Comparison of ENCODE assay signal across 11 mouse cellular contexts in genomic region chr8:62046809-62047208, GRCm38 (mm10).
DNase-seq lines count a peak whose midpoint lies in the region; ATAC-seq and TF ChIP-seq lines count a peak whose summit lies in the region.
"Had no signal": no experiment of that assay in that cellular context is flagged by ENCODE, and none has a peak within 500 bp of the region (broad histone marks: within the 10 kb centered on the region; RNA-seq: fewer than 3 reads in every experiment).

No protein-coding gene starts in this region.

- no peaks in the 10 kb centered on the region for H3K36me3 ChIP-seq in midbrain, embryonic 11.5 days (ENCODE audit: control insufficient read depth, insufficient read depth, low read length)
- H3K36me3 ChIP-seq: embryonic facial prominence, embryonic 12.5 days; hindbrain, embryonic 15.5 days; neural tube, embryonic 15.5 days had no signal

- no peak for ATAC-seq in Patski
- ATAC-seq in midbrain, embryonic 11.5 days (ENCODE audit: low FRiP score): no peak

- in situ Hi-C loops in Patski (cut with MboI; ENCODE audit: low pct_unique_long_range_greater_than_20kb): no loop called here

- H3K9me3 ChIP-seq in midbrain, embryonic 11.5 days (ENCODE audit: control insufficient read depth, low read length): no peaks in the 10 kb centered on the region
- H3K9me3 ChIP-seq: embryonic facial prominence, embryonic 12.5 days; hindbrain, embryonic 15.5 days; neural tube, embryonic 15.5 days had no signal

- DNase-seq in cerebellum, postnatal 10 days: peak; percentile 3 to 6
- no peak for DNase-seq in cerebellum, adult 9-10 months
- DNase-seq in layer of hippocampus, adult 2 months (ENCODE audit: low spot score in 2 of 2): no peak
- DNase-seq in layer of hippocampus, adult 9-11 months: no peak
- DNase-seq in Patski (ENCODE audit: low read depth, low spot score): no peak
- peak; percentile 2 to 20 for DNase-seq in kidney, postnatal 36 days
- no peak for DNase-seq in thymus, postnatal 0 days (ENCODE audit: low spot score)
- DNase-seq in midbrain, embryonic 11.5 days (ENCODE audit: low spot score, missing footprints): no peak

- no peak overlapping the region for H3K4me3 ChIP-seq in layer of hippocampus, adult 2 months
- no peak overlapping the region for H3K4me3 ChIP-seq in midbrain, embryonic 11.5 days (ENCODE audit: low read depth, low read length)
- H3K4me3 ChIP-seq: embryonic facial prominence, embryonic 12.5 days; hindbrain, embryonic 15.5 days; neural tube, embryonic 15.5 days had no signal

- peak; percentile 63 for TF ChIP-seq CTCF in layer of hippocampus, adult 2 months (conservative IDR thresholded peaks at IDR 0.05)
- peak; percentile 46 for TF ChIP-seq CTCF in Patski (IDR thresholded peaks at IDR 0.05)

- no peak overlapping the region for H3K4me2 ChIP-seq in midbrain, embryonic 11.5 days
- H3K4me2 ChIP-seq: embryonic facial prominence, embryonic 12.5 days; hindbrain, embryonic 15.5 days; neural tube, embryonic 15.5 days had no signal

- H3K27ac ChIP-seq in layer of hippocampus, adult 2 months: no peak overlapping the region
- H3K27ac ChIP-seq in midbrain, embryonic 11.5 days (ENCODE audit: low read depth, low read length): no peak overlapping the region
- H3K27ac ChIP-seq: embryonic facial prominence, embryonic 12.5 days; hindbrain, embryonic 15.5 days; neural tube, embryonic 15.5 days had no signal

- CTCF ChIA-PET in Patski (lab: Charles Lee): interaction anchor here (0.9 to 1.3 kb wide), 3 partner anchors 10 to 55 kb away, joined by 3 to 4 read pairs (median 4); no protein-coding TSS in a partner anchor

- WGBS in midbrain, embryonic 11.5 days: 51% methylated on average over 2 of the region's 2 CpGs

- no peaks in the 10 kb centered on the region for H3K4me1 ChIP-seq in midbrain, embryonic 11.5 days (ENCODE audit: control insufficient read depth, insufficient read depth, low read length)
- H3K4me1 ChIP-seq: embryonic facial prominence, embryonic 12.5 days; hindbrain, embryonic 15.5 days; neural tube, embryonic 15.5 days had no signal

- H3K27me3 ChIP-seq in Patski: no peaks in the 10 kb centered on the region
- H3K27me3 ChIP-seq in midbrain, embryonic 11.5 days (ENCODE audit: control insufficient read depth, insufficient read depth, low read length): no peaks in the 10 kb centered on the region
- H3K27me3 ChIP-seq: embryonic facial prominence, embryonic 12.5 days; hindbrain, embryonic 15.5 days; neural tube, embryonic 15.5 days had no signal

- no peak overlapping the region for H3K9ac ChIP-seq in midbrain, embryonic 11.5 days (ENCODE audit: low read length)
- H3K9ac ChIP-seq: embryonic facial prominence, embryonic 12.5 days; hindbrain, embryonic 15.5 days; neural tube, embryonic 15.5 days had no signal

- POLR2A ChIA-PET in Patski (lab: Charles Lee): no interaction called here

Comparison
In these comparisons a context has a peak if more than half of its experiments do, and no peak if none do; other contexts are left out.
1. DNase-seq: peak in cerebellum, postnatal 10 days (2 of 2) and kidney, postnatal 36 days (2 of 2); none in cerebellum, adult 9-10 months (single experiment), layer of hippocampus, adult 2 months (0 of 2), layer of hippocampus, adult 9-11 months (single experiment), Patski (single experiment), thymus, postnatal 0 days (single experiment) and midbrain, embryonic 11.5 days (single experiment).